Mouse (Mus musculus): ENCODE data around the gene Nol9.
A peak's percentile ranks its signal among the peaks of the same experiment; 100 is the strongest.

The Nol9 gene

DNA sequence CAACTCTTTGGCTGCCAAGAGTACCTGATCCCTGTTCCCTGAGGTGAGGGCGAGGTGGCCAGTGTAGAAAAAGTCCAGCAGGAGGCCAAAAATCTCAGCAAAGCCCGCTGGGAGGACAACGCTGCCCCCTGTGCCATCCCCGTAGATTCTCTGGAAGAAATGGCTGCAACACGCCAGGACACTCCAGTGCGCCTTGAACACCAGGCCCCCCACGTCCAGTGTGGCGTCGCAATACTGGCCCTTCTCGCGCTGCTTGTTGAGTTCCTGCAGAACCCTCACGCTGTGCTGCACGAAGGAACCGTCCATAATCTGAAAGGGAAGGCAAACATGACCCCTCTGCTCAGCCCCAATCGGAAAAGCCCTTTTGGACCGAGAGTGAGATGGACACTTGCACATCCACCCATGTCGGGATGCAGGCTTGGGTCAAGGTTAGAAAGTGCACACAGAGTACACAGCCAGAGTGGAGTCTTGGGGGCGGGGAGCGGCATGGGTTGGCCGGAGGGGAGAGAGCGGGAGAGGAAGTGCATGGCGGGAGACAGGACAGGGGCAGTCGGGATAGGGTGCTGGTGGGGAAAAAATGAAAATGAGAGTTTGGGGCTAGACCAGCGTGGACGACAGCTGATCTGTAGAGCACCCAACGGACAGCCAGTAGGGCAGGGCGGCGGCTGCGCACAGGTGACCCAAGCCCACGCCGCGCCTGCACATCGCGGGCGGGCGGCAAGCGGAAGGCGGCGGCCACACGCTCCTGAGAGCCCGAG, 12.2 kb upstream of the Nol9 start:
- peak; percentile 31; the same call in 1 of the 2 replicates for TF ChIP-seq GATA4 (IDR thresholded peaks at IDR 0.05; ENCODE audit: insufficient replicate concordance, low read length)

DNA sequence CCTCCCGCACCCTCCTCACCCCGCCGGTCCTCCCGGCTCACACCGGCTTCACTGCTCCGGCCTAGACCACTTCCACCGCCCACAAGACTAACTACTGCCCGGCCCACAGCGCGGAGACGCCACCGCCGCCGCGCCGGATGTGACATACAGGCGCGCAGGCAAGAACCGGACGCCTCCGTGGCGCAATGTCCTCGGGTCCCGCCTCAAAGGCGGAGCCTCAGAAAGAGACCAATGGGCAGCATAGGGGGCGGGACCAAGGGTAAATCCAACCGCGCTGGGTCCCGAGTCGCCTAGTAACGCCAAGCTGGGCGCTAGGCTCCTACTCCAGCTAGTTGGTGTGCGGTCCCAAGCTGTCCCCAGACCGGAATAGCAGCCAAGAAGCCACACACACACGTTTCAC, 11.6 kb upstream of the Nol9 start, which contains the start of gene Zbtb48:
Zbtb48 (minus strand) TSS at position 148 of the 400 bp plus-strand sequence.
- no peak for TF ChIP-seq GATA4 (IDR thresholded peaks at IDR 0.05; ENCODE audit: insufficient replicate concordance, low read length)

DNA sequence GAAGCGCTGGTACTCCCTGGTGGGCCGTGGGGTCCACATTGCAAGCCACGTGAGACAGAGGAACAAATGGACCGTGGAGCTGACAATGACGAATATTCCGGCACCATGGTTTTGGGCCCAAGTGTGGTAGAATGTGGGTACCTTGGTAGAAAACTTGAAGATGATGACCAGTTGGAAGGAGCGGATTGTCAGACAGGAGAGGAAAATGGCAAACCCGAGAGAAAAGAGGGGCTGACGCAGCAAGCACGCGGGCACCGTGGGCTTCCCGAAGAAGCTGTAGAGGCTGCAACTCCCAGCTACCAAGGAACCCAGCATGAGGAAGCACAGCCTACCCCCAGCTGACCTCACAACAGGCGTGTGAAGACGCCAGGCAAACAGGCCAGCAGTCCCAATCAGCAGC, 10.7 kb upstream of the Nol9 start:
- no peak for TF ChIP-seq GATA4 (IDR thresholded peaks at IDR 0.05; ENCODE audit: insufficient replicate concordance, low read length)

DNA sequence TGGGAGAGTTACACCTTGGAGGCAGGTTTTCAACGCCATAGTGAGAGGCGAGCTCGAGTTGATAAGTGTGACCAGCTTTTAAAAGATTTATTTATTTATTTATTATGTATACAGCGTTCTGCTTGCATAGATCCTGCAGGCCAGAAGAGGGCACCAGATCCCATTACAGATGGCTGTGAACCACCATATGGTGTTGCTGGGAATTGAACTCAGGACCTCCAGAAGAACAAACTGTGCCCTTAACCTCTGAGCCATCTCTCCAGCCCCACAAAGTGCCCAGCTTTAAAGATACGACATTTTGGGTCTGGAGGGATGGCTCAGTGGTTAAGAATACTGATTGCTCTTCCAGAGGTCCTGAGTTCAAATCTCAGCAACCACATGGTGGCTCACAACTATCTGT, 10.0 kb upstream of the Nol9 start:
- no peak for TF ChIP-seq GATA4 (IDR thresholded peaks at IDR 0.05; ENCODE audit: insufficient replicate concordance, low read length)

DNA sequence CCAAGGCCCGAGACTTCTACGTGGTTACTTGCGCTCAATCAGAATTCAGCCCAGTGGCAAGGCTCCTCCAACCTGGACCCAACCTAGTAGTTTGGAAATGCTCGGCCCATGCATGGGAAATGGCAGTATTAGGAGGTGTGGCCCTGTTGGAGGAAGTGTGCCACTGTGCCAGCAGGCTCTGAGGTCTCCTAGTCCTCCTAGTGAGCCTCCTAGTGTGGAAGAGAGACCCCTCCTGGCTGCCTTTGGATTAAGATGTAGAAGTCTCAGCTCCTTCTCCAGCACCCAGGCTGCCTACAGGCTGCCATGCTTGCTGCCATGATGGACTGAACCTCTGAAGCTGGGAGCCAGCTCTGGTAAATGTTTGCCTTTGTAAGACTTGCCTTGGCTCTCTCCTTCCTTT, 9.1 kb upstream of the Nol9 start:
- TF ChIP-seq GATA4 (IDR thresholded peaks at IDR 0.05; ENCODE audit: insufficient replicate concordance, low read length) = no peak

DNA sequence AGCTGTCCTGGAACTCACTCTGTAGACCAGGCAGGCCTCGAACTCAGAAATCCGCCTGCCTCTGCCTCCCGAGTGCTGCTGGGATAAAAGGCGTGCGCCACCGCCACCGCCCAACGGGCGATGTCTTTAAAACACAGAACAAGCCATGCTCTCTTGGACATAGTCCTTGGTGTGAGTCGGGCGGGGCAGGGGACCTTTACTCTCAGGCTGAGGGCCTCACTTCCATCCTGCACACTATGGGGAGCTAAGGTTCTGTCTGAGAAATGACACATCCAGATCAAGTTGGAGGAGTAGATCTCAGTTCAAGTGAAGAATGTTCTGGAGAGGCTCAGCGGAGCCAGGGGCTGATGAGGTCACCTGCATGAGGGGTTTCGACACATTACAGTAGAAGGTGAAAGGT, 6.2 kb upstream of the Nol9 start:
- no peak for TF ChIP-seq GATA4 (IDR thresholded peaks at IDR 0.05; ENCODE audit: insufficient replicate concordance, low read length)

DNA sequence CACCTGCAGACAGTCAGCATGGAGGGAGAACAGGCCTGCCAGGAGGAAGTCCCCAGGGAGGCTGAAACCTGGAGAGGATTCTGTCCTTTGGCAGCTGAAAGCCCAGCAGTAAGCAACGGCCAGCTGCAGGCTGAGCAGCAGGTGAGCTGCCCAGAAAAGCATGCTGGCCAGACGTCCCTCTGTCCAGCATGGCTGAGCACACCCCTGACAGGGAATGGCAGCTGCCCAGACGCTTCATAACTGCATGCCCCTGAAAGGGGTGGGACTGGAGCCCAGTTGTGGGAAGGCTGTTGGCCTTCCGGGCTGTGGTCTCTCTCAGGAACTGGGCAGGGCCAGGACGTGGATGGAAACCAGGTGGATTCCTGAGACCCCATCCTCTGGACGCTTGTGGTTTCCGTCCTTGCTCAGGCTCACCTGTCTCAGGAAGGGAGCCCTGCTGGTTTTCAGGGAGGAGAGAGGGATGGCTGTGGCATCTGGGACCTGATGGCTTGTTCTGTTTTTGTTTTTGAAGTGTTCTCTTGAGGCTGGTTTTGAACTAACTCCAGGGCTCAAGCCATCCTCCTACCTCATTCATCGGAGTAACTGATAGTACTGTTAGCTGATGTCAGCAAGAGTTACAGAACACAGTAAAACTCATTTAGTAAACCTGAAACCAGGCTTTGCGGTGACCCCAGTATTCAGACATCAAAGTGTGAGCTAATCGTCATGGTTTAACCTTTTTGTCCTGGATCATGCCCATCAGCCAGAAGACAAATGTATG, 716 bp upstream of the Nol9 start, which contains the start of gene Tas1r1:
Tas1r1 (minus strand) TSS at position 344 of the 760 bp plus-strand sequence.
- no peak for TF ChIP-seq GATA4 (IDR thresholded peaks at IDR 0.05; ENCODE audit: insufficient replicate concordance, low read length)

DNA sequence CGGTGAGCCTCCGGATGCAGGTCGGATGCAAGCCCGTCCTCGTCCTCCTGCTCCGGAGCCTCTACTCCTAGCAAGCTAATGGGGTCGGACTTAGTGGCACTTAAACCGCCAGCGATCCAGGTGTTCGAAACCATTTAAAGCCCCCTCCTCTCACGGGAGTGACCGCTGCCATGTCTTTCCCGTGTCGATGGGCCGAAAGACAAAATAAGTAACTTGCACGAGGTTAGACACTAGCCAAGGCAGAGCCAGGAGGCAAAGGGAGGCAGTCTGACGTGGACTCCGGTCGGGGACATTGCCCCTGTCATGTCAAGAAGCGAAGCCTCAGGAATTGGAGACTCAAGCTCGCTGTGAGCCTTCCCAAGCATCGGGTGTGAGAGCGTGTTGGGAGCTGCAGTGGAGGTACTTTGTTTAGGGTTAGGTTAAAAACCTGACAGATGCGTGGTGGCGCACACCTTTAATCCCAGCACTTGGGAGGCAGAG, 750 bp downstream of the Nol9 start:
- no peak for TF ChIP-seq GATA4 (IDR thresholded peaks at IDR 0.05; ENCODE audit: insufficient replicate concordance, low read length)

DNA sequence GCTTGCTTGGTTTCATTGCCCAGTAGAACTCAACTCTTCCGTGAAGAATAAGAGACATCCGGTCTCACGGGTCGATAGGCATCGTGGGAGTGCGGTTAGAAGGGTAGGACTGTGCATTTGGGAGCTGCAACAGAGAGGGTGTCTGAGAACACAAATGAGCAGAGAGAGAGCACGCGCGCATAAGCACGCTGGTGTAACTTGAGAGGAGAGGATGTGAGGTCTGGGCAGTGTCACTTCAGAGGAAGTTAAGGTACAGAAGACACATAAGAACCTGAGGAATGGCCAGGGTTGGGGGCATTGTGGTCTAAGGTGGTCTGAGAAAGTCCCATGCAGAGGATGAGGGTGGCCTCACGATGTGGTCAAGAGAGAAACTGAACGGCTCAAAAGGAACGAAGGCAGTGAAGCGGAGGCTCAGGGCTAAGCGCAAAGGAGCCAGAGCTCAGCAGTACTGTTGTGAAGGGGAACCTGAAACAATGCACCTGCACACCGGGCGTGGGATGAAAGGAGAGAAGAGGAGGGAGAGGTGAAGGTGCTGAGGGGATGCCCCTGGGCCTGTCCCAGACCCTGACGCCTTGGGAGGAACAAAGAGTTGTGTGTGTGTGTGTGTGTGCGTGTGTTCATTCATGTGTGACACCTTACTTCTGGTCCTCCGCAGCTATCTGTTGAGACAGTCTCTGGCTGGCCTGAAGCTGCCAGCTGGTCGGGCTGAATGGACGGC, 3.0 kb downstream of the Nol9 start:
- TF ChIP-seq GATA4 (IDR thresholded peaks at IDR 0.05; ENCODE audit: insufficient replicate concordance, low read length) = no peak

DNA sequence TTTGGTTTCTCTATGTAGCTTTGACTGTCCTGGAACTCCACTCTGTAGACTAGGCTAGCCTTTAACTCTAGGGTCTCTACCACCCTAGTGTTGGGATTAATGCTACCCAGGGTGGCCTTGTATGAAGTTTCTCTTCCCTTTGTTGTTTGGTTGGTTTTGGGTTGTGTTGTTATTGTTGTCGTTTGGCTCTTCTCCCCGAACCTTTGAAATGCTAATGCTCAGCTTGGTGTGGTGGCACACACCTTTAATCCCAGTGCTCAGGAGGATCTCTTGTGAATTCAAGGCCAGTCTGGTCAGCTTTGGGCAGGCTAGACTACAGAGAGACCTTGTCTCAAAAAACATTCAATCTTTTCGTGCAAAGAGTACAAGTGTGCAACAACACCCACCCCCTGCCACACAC, 4.0 kb downstream of the Nol9 start:
- no peak for TF ChIP-seq GATA4 (IDR thresholded peaks at IDR 0.05; ENCODE audit: insufficient replicate concordance, low read length)

DNA sequence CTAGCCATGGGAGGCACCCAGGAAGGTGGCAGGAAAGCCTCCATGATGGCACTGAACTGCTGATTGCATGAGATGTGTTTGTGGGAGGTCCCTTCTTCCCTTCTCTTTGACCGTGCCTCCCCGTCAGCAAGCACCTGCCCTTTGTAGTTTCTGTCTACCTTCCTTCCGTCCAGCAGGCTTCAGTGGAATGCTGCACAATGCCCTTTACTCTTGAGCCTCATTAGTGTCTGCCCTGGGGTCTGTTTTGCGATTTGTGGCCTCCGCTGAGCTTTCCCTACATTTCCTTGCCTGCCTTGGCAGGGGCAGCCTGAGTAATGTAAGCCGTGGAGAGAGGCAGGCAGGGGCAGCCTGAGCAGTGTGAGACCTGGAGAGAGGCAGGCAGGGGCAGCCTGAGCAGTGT, 5.5 kb downstream of the Nol9 start:
- TF ChIP-seq GATA4 (IDR thresholded peaks at IDR 0.05; ENCODE audit: insufficient replicate concordance, low read length) = no peak

DNA sequence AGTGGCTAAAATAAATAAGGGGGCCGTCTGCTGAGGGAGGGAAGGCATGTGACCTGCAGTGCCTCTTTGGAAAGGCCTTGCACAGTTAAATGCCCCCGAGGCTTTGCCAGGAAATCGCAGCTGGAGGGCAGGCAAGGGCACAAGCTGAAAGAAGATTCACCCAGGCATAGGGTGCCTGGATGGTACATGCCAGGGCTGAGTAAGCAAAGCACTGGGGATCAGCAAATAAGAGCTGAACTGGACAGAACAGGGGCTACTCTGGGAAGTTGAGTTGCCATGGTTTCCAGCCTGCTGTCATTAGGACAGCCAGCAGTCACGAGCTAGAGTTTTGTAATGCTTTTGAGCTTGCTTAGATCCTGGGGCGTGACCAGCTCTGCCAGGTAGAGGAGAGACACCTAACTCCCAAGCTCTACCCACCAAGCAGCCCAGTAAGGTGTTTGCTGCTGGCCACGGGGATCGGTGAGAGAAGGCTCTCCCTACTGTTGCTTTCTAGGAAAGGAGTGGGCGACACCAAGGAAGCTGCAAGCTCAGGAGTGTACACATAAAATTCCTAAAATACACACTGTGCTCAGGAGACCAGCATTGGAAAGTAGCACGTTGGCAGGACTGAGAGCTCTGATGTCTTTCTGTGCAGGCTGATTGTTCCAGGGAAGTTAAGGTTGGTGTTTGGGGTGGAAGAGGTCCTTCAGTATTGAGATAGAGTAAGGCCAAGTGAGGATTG, 23.4 kb downstream of the Nol9 start:
- no peak for TF ChIP-seq GATA4 (IDR thresholded peaks at IDR 0.05; ENCODE audit: insufficient replicate concordance, low read length)

DNA sequence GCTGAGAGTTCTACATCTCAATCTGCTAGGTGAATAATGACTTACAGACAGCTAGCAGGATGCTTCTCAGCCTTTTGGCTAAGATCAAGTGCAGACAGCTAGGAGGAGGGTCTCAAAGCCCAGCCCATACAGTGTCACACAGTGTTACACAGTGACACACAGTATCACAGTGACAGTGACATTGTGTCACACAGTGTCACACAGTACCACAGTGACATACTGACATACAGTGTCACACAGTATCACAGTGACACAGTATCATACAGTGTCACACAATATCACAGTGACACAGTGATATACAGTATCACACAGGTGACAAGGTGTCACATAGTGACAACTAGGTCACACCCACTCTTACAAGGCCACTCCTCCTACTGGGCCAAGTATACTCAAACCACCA, 28.2 kb downstream of the Nol9 start:
- no peak for TF ChIP-seq GATA4 (IDR thresholded peaks at IDR 0.05; ENCODE audit: insufficient replicate concordance, low read length)

DNA sequence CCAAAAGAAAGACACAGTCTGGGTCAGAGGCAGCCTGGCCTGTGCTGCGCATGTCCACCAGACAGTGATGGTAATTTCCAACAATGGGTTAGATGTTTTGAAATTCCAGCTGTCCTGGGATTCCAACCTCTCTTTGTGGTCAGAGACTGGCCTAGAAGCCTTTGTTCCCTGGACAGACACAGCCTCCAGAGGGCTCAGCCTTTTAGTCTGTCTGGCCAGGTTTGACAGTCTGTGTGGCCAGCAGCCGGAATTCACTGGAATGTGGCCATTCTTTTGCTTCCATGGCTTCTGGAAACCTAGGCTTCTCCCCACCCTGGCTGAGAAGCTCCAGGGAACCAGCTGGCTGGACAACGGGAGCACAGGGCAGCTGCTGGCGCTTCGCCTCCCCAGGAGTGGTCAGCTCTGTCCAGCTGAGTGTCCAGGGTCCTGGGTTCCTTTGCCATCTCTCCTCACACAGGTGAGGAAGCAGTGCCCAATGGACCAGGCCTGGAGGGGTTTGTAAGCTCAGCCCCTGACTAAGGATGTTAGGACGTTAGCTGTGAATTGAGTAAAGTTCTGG, 29.1 kb downstream of the Nol9 start:
- no peak for TF ChIP-seq GATA4 (IDR thresholded peaks at IDR 0.05; ENCODE audit: insufficient replicate concordance, low read length)

DNA sequence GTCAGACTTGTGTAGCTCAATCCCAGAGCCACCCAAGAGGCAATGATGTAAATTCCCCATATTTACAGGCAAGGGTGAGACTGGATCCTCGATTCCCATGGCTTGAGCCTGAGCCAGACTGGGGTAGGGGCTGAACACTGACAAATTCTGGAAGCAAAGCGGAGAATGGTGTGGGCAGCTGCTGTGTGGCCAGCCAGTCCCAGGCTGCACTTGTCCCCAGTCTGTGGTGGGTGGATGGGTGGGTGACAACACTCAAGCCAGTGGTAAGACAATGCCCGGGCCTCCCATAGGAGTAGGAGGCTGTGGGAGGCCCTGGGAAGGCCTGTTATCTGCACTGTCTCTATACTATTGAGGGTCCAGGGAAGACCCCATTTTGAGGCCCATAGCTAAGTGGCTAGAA, 30.1 kb downstream of the Nol9 start:
- no peak for TF ChIP-seq GATA4 (IDR thresholded peaks at IDR 0.05; ENCODE audit: insufficient replicate concordance, low read length)

Measured in liver, adult (tissue).